Mouse (Mus musculus) testis, postnatal 14 days (tissue): ENCODE measurements at regions not wholly inside any gene's neighbourhood (a gene's known extent, or its start where the extent isn't known, plus 50 kb on each side); places are given as distances from the start of the nearest gene placed in this dataset.
"Not testable (repeated sequence)": the region's sequence is repeated elsewhere in the genome, so short reads cannot be mapped to it uniquely, and the experiment has no call there.

Source experiments
- DNase-seq: peaks from one replicate; pipeline ENCODE4 v3.0.0; 2021; ENCODE audit warnings: low spot score

DNA sequence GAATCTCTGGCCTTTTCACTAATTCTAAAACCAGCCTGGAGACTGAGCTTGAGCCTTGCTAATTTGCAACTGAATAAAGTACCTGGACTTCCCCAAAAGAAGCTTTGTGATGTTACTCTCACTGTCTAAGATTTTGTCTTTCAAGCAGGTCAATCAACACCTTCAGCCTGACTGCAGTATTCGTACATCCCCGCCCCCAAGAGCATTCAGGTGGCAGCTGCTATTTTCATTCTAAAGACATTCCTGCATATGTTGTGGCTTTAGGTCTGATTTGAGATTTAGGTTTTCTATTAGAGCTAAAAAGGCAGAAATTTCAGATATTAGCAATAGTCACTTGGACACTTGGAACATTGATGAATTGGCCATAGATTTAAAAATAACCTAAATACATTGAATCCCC is 1385.4 kb upstream of the 1700008P02Rik start:
- not testable (repeated sequence) for DNase-seq

DNA sequence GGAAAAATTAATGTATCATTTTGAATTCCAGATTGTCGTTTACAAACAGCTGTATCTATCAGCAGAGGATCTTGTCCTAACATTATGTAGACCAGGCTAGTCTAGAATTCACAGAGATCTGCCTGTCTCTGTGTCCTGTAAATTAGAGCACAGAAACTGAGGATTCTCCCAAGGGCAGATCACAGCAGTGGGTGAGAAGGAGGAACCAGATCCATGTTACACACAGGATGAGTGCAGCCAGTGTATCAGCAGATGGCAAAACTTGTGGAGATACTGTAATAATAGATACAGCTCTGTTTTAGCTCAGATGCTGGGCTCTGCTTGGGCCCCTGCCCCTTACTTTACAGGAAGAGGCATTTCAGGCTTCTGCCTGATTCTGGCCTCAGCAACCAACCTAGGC is 1384.0 kb upstream of the 1700008P02Rik start:
- no peak for DNase-seq

DNA sequence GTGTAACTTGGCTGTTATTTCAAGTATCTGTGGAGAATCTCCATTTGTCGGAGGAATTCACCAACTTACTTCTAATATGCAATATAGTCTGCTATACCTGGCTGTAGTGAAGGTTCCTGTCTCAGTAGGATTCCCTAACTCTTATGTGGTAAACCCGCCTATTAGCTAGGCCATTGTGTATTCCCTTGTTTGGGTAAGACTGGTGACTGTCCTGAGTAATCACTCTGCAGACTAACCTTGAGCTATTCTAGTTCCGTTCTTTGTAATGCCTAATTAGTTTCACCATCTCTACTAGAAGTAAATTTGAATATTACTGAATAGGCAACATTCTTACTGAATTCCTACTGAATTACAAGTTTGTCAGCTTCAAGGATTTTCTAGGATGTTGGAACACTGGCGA is 1380.8 kb upstream of the 1700008P02Rik start:
- no peak for DNase-seq

DNA sequence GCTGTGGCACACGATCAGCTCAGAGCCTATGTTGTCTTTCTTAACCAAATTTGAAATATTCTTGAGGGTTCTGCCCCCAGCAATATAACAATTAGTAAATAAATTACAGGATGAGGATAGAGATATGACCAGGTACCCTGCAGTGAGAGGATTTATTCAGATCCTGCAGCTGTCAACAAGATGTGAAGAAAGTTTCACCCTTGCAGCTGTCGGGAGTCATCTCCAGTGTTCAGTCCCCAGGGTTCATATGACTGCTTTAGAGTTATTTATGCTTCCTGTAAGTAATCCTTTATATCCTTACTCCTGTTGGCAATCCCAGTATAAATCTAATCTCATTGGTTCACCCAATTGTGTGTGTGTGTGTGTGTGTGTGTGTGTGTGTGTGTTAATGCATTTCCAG is 1372.1 kb upstream of the 1700008P02Rik start:
- no peak for DNase-seq

DNA sequence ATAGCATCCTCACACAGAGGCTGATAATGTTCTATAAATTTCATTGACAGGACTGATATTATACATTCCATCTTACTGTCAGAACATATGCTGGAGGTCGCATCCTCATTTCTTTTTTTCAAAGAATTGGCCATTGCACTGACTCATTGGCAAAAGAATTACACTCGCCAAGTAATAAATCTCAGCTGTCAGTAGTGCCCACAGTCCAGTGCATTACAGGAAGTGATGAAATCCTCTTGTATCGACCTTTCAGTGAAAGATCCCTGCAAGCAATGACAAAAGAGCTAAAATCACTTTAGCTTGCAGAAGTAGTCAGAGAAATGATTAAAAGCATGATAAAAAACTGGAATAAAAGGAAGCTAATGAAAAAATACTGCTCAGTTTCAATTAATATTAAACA is 1353.0 kb upstream of the 1700008P02Rik start:
- no peak for DNase-seq

DNA sequence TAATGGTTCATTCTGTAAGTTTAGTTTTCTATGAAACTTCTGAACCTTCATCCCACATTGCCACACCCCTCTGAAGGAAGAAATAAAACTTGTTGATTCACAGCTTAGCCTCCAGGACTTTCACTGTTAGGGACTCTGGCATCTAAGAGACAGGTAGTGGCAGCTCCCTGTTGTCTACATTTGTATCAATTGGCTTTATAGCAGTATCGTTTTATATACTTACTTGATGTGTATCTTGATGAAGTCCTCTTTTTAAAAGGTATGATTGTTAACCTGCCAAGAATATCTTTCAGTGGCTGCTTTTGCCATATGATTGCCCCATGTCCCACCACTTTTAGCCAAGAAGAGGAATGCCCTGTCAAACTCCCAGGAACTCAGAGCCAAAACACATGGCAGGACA is 1333.7 kb upstream of the 1700008P02Rik start:
- no peak for DNase-seq

DNA sequence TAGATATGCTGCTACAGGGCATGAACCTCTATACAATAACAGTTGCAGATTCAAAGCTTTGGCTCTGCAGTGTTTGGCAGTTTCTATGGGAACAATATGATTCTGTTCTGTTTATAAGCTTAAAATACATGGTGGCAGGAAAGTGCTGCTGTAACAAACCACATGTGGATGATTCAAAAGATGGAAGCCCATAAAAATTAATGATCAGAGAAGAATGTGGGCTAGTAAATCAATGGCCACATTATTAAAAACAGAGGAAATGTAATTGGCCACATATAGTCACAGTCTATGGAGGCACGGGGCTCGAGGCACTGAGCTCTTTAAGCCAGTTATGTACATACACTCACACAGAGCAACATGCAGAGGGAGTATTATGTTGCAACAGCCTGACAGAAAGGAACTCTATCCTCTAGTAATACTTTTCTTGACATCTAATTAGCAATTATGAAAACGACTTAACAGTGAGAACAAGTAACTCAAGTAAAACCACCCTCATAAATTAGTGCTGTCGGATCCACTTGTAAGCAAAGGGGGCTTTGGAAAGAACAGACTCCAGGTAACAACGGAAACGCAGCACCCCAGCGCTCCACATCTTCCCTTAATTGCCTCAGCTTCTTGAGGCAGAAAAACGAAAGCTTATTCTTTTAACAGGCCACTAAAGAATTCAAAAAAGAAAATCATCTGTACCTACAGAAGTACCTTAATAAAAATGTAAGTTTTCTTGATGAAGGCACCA is 1323.6 kb upstream of the 1700008P02Rik start:
- no peak for DNase-seq
